8 mouse cellular contexts compared by ENCODE assay signal in genomic region chr7:70357516-70358019, GRCm38 (mm10). TPM values are rescaled to one million over a fixed set of nuclear protein-coding genes. Genes with fewer than 3 reads are reported as not detected.
DNase-seq lines count a peak whose midpoint lies in the region; ATAC-seq and TF ChIP-seq lines count a peak whose summit lies in the region.

No protein-coding gene starts in this region.

- no peaks in the 10 kb centered on the region; the same call in 1 of the 2 replicates for H3K36me3 ChIP-seq in embryonic facial prominence, embryonic 11.5 days (replicated peaks; ENCODE audit: control insufficient read depth, insufficient read depth, low read depth, low read length)
- H3K36me3 ChIP-seq in hindbrain, embryonic 15.5 days = no peaks in the 10 kb centered on the region
- no peaks in the 10 kb centered on the region for H3K36me3 ChIP-seq in midbrain, postnatal 0 days (ENCODE audit: insufficient read depth, low read length)

- peak overlapping the region; percentile 75 for H3K4me2 ChIP-seq in embryonic facial prominence, embryonic 11.5 days (ENCODE audit: low read depth, low read length)
- H3K4me2 ChIP-seq in hindbrain, embryonic 15.5 days = peak overlapping the region; percentile 82
- H3K4me2 ChIP-seq in midbrain, postnatal 0 days (ENCODE audit: low read depth, low read length, poor library complexity, severe bottlenecking) = peak overlapping the region; percentile 87

- no peaks in the 10 kb centered on the region for H3K9me3 ChIP-seq in embryonic facial prominence, embryonic 11.5 days (replicated peaks; ENCODE audit: control insufficient read depth, low read length)
- H3K9me3 ChIP-seq in hindbrain, embryonic 15.5 days = no peaks in the 10 kb centered on the region
- no peaks in the 10 kb centered on the region for H3K9me3 ChIP-seq in midbrain, postnatal 0 days (ENCODE audit: low read length)

- peak overlapping the region; percentile 91; the same call in 1 of the 2 replicates for H3K27ac ChIP-seq in layer of hippocampus, adult 2 months
- H3K27ac ChIP-seq in embryonic facial prominence, embryonic 11.5 days (replicated peaks; ENCODE audit: low read depth, low read length) = peak overlapping the region; percentile 99
- peak overlapping the region; percentile 97 for H3K27ac ChIP-seq in hindbrain, embryonic 15.5 days (replicated peaks)
- peak overlapping the region; percentile 82 for H3K27ac ChIP-seq in midbrain, postnatal 0 days (ENCODE audit: low read depth, low read length)

- H3K27me3 ChIP-seq in embryonic facial prominence, embryonic 11.5 days (ENCODE audit: control insufficient read depth, insufficient read depth, low read length) = no peaks in the 10 kb centered on the region
- H3K27me3 ChIP-seq in hindbrain, embryonic 15.5 days = 0 out of 2 replicates have a peak, but pooled peaks cover 4% of the 10 kb centered on the region
- peaks cover 33% of the 10 kb centered on the region for H3K27me3 ChIP-seq in midbrain, postnatal 0 days (ENCODE audit: insufficient read depth, low read length)

- no peak for TF ChIP-seq CTCF in layer of hippocampus, adult 2 months (conservative IDR thresholded peaks at IDR 0.05)
- no peak for TF ChIP-seq CTCF in midbrain, postnatal 0 days (IDR thresholded peaks at IDR 0.05)

- DNase-seq in layer of hippocampus, adult 2 months (ENCODE audit: low spot score in 2 of 2) = no peak
- no peak for DNase-seq in layer of hippocampus, adult 9-10 months (ENCODE audit: low spot score)
- peak; percentile 38 for DNase-seq in embryonic facial prominence, embryonic 11.5 days (ENCODE audit: low spot score)
- no peak for DNase-seq in midbrain, postnatal 0 days (ENCODE audit: low spot score)
- no peak for DNase-seq in spleen, postnatal 4 days (ENCODE audit: low spot score in 2 of 2)
- no peak for DNase-seq in cerebellum, adult 9-10 months

- H3K9ac ChIP-seq in embryonic facial prominence, embryonic 11.5 days (replicated peaks; ENCODE audit: low read length) = peak overlapping the region; percentile 98
- H3K9ac ChIP-seq in hindbrain, embryonic 15.5 days = peak overlapping the region; percentile 94
- H3K9ac ChIP-seq in midbrain, postnatal 0 days (replicated peaks; ENCODE audit: low read length, poor library complexity, severe bottlenecking) = peak overlapping the region; percentile 72

- WGBS in embryonic facial prominence, embryonic 11.5 days = 3% methylated on average over 17 of the region's 17 CpGs
- WGBS in hindbrain, embryonic 15.5 days = 5% methylated on average over 17 of the region's 17 CpGs
- 15% methylated on average over 17 of the region's 17 CpGs for WGBS in midbrain, postnatal 0 days

- H3K4me1 ChIP-seq in embryonic facial prominence, embryonic 11.5 days (ENCODE audit: control insufficient read depth, insufficient read depth, low read length) = no peaks in the 10 kb centered on the region
- peaks cover 19% of the 10 kb centered on the region; the same call in 1 of the 2 replicates for H3K4me1 ChIP-seq in hindbrain, embryonic 15.5 days (replicated peaks)
- H3K4me1 ChIP-seq in midbrain, postnatal 0 days (ENCODE audit: insufficient read depth, low read length) = no peaks in the 10 kb centered on the region

- no peak for ATAC-seq in embryonic facial prominence, embryonic 11.5 days (replicated peaks; ENCODE audit: insufficient number of reproducible peaks, low FRiP score, low TSS enrichment, low read depth)
- no peak for ATAC-seq in hindbrain, embryonic 15.5 days (ENCODE audit: low FRiP score, low read depth)
- no peak for ATAC-seq in midbrain, postnatal 0 days (ENCODE audit: low FRiP score)
- ATAC-seq in cerebellum, adult (ENCODE audit: insufficient number of reproducible peaks, low FRiP score, low TSS enrichment) = no peak

- peak overlapping the region; percentile 73 for H3K4me3 ChIP-seq in layer of hippocampus, adult 2 months
- H3K4me3 ChIP-seq in embryonic facial prominence, embryonic 11.5 days (ENCODE audit: low read depth, low read length) = peak overlapping the region; percentile 89
- peak overlapping the region; percentile 87 for H3K4me3 ChIP-seq in hindbrain, embryonic 15.5 days
- H3K4me3 ChIP-seq in midbrain, postnatal 0 days (ENCODE audit: low read depth, low read length) = peak overlapping the region; percentile 68

RNA-seq across cellular contexts. Expression of gene Nr2f2, which starts 9.0 kb away (rescaled TPM):
- total RNA-seq in layer of hippocampus, adult 2 months (2021) = 10 to 100 TPM; 35.8 to 48.5 TPM
- polyA plus RNA-seq in embryonic facial prominence, embryonic 11.5 days (2014; fragmentation: Nextera tagmentation; extraction: Ambion mirVana) = 106 and 114 TPM in 2 replicates
- polyA plus RNA-seq in hindbrain, embryonic 15.5 days (2015; fragmentation: Nextera tagmentation; extraction: Ambion mirVana) = 87.2 and 90.1 TPM in 2 replicates
- 38.9 and 43.2 TPM in 2 replicates for total RNA-seq in midbrain, postnatal 0 days (2014; rRNA removed)
- polyA plus RNA-seq in midbrain, postnatal 0 days (2015; fragmentation: Nextera tagmentation; extraction: Ambion mirVana) = 65.4 and 81.6 TPM in 2 replicates
